In genomic region chr2:74611406-74611805, GRCm38 (mm10) we compare ENCODE assay signal across 31 mouse cellular contexts. TPM values are rescaled to one million over a fixed set of nuclear protein-coding genes. Genes with fewer than 3 reads are reported as not detected.
"Had no signal": no experiment of that assay in that cellular context is flagged by ENCODE, and none has a peak within 500 bp of the region (broad histone marks: within the 10 kb centered on the region; RNA-seq: fewer than 3 reads in every experiment).

No protein-coding gene starts in this region.

- H3K27me3 ChIP-seq: embryonic facial prominence, embryonic 12.5 days; embryonic facial prominence, embryonic 13.5 days; embryonic facial prominence, embryonic 15.5 days; forebrain, embryonic 12.5 days; forebrain, embryonic 15.5 days had no signal

- H3K9me3 ChIP-seq: embryonic facial prominence, embryonic 10.5 days; embryonic facial prominence, embryonic 12.5 days; embryonic facial prominence, embryonic 15.5 days; forebrain, embryonic 10.5 days; forebrain, embryonic 12.5 days; forebrain, embryonic 15.5 days; heart, embryonic 10.5 days had no signal

- H3K4me1 ChIP-seq: embryonic facial prominence, embryonic 10.5 days; embryonic facial prominence, embryonic 12.5 days; embryonic facial prominence, embryonic 13.5 days; embryonic facial prominence, embryonic 15.5 days; forebrain, embryonic 10.5 days; forebrain, embryonic 12.5 days; forebrain, embryonic 15.5 days; heart, embryonic 10.5 days had no signal

- DNase-seq: cerebellum, adult 9-10 months; cerebellum, adult 9-11 months; cerebellum, postnatal 10 days; cerebellum, postnatal 25 days; cerebellum, postnatal 36 days; embryo, embryonic 11 days; forebrain, postnatal 0 days; gastrocnemius, adult 2 months; gastrocnemius, postnatal 10 days; gastrocnemius, postnatal 14 days; gastrocnemius, postnatal 25 days; gastrocnemius, postnatal 36 days; heart, adult 11 months; heart, adult 18-20 months; heart, adult 2 months had no signal

- H3K27ac ChIP-seq: embryonic facial prominence, embryonic 10.5 days; embryonic facial prominence, embryonic 12.5 days; embryonic facial prominence, embryonic 13.5 days; embryonic facial prominence, embryonic 15.5 days; forebrain, embryonic 10.5 days; forebrain, embryonic 12.5 days; forebrain, embryonic 15.5 days; gastrocnemius, adult 2 months; heart, adult 2 months; heart, embryonic 10.5 days had no signal

- H3K36me3 ChIP-seq: embryonic facial prominence, embryonic 10.5 days; embryonic facial prominence, embryonic 12.5 days; embryonic facial prominence, embryonic 13.5 days; embryonic facial prominence, embryonic 15.5 days; forebrain, embryonic 10.5 days; forebrain, embryonic 12.5 days; forebrain, embryonic 15.5 days; heart, embryonic 10.5 days had no signal

- H3K4me3 ChIP-seq: embryonic facial prominence, embryonic 10.5 days; embryonic facial prominence, embryonic 12.5 days; embryonic facial prominence, embryonic 13.5 days; embryonic facial prominence, embryonic 15.5 days; erythroblast, embryonic 14.5 days; forebrain, embryonic 10.5 days; forebrain, embryonic 12.5 days; forebrain, embryonic 15.5 days; gastrocnemius, adult 2 months; heart, adult 2 months; heart, embryonic 10.5 days had no signal

- H3K4me2 ChIP-seq: embryonic facial prominence, embryonic 12.5 days; embryonic facial prominence, embryonic 13.5 days; embryonic facial prominence, embryonic 15.5 days; forebrain, embryonic 12.5 days; forebrain, embryonic 15.5 days had no signal

- H3K9ac ChIP-seq: embryonic facial prominence, embryonic 12.5 days; embryonic facial prominence, embryonic 13.5 days; embryonic facial prominence, embryonic 15.5 days; forebrain, embryonic 12.5 days; forebrain, embryonic 15.5 days; forebrain, postnatal 0 days had no signal

- ATAC-seq: forebrain, embryonic 15.5 days; forebrain, embryonic 16.5 days; forebrain, postnatal 0 days had no signal

RNA-seq across cellular contexts. Expression of gene Evx2, which starts 48.0 kb away (rescaled TPM):
- polyA plus RNA-seq: cortical plate, adult 2 months; embryonic facial prominence, embryonic 13.5 days; embryonic facial prominence, embryonic 14.5 days; embryonic facial prominence, embryonic 15.5 days; erythroblast, embryonic 14.5 days; forebrain, embryonic 10.5 days; forebrain, embryonic 11.5 days; forebrain, embryonic 12.5 days; forebrain, embryonic 15.5 days; forebrain, embryonic 16.5 days; forebrain, postnatal 0 days; frontal cortex, adult 2 months; gonadal fat pad, adult 2 months; heart, adult 2 months; heart, embryonic 10.5 days had no signal

RNA-seq across cellular contexts. Expression of gene Hoxd13, which starts 56.7 kb away (rescaled TPM):
- polyA plus RNA-seq: cortical plate, adult 2 months; embryonic facial prominence, embryonic 10.5 days; embryonic facial prominence, embryonic 11.5 days; embryonic facial prominence, embryonic 12.5 days; embryonic facial prominence, embryonic 13.5 days; embryonic facial prominence, embryonic 14.5 days; embryonic facial prominence, embryonic 15.5 days; erythroblast, embryonic 14.5 days; forebrain, embryonic 10.5 days; forebrain, embryonic 11.5 days; forebrain, embryonic 12.5 days; forebrain, embryonic 15.5 days; forebrain, embryonic 16.5 days; forebrain, postnatal 0 days; frontal cortex, adult 2 months; heart, adult 2 months had no signal
